Mouse (Mus musculus): ENCODE measurements around the gene Rbm15b. TPM values are rescaled to one million over a fixed set of nuclear protein-coding genes. Genes with fewer than 3 reads are reported as not detected.

Gene Rbm15b
- polyA plus RNA-seq, 1 experiment: 23.7 TPM

GRCm38 (mm10) chr9:106840569-106840968 lies 46.7 kb downstream of the Rbm15b start:
- TF ChIP-seq GATA1 (IDR thresholded peaks at IDR 0.05; ENCODE audit: low read length): no peak

Other genes with a start within 250 kb of the Rbm15b start
- gene Grm2, start 231.3 kb downstream of the Rbm15b start, polyA plus RNA-seq (2012): not detected in 2 replicates
- gene Tex264, start 201.5 kb downstream of the Rbm15b start, polyA plus RNA-seq (2012): 47.2 and 52.5 TPM in 2 replicates
- gene Rad54l2, start 98.2 kb downstream of the Rbm15b start, polyA plus RNA-seq (2012): 8.1 and 8.5 TPM in 2 replicates
- gene Dcaf1, start 65.6 kb downstream of the Rbm15b start, polyA plus RNA-seq (2012): 5.1 and 6.9 TPM in 2 replicates
- 99.2 and 161 TPM in 2 replicates for gene Manf, start 4.6 kb upstream of the Rbm15b start, polyA plus RNA-seq (2012)

Measured in G1E-ER4 (cell line).